ENCODE assay signal across 15 mouse cellular contexts in genomic region chr10:59778137-59778710, GRCm38 (mm10).
DNase-seq lines count a peak whose midpoint lies in the region; ATAC-seq lines count a peak whose summit lies in the region.
"Had no signal": no experiment of that assay in that cellular context is flagged by ENCODE, and none has a peak within 500 bp of the region (broad histone marks: within the 10 kb centered on the region; RNA-seq: fewer than 3 reads in every experiment).

No protein-coding gene starts in this region.

- no peak for ATAC-seq in forebrain, embryonic 14.5 days

- DNase-seq in left cerebral cortex, postnatal 25 days (ENCODE audit: low spot score in 2 of 2): peak; percentile 21
- no peak for DNase-seq in left cerebral cortex, adult 8-10 months (ENCODE audit: low spot score in 2 of 2)
- DNase-seq in right cerebral cortex, adult 18-20 months: peak; percentile 26
- DNase-seq in right cerebral cortex, postnatal 36 days (ENCODE audit: low spot score in 2 of 2): no peak
- DNase-seq in forebrain, embryonic 14.5 days (ENCODE audit: low spot score): peak; percentile 46
- DNase-seq in gastrocnemius, adult 8-10 months (ENCODE audit: low spot score in 2 of 2): no peak
- no peak for DNase-seq in cerebellum, postnatal 25 days
- DNase-seq: cerebellum, postnatal 14 days; gastrocnemius, postnatal 36 days; kidney, adult 18-20 months; kidney, postnatal 36 days; right cerebral cortex, postnatal 4 days had no signal

- no peak overlapping the region for H3K27ac ChIP-seq in forebrain, embryonic 14.5 days (ENCODE audit: low read depth, low read length)
- H3K27ac ChIP-seq: limb, embryonic 12.5 days; lung, embryonic 15.5 days had no signal

- no peak overlapping the region for H3K9ac ChIP-seq in forebrain, embryonic 14.5 days (ENCODE audit: low read length)
- H3K9ac ChIP-seq: heart, embryonic 12.5 days; limb, embryonic 12.5 days; lung, embryonic 15.5 days had no signal

- 71% methylated on average over 4 of the region's 4 CpGs for WGBS in forebrain, embryonic 14.5 days

- H3K27me3 ChIP-seq in forebrain, embryonic 14.5 days (replicated peaks; ENCODE audit: control insufficient read depth, insufficient read depth, low read length): no peaks in the 10 kb centered on the region
- H3K27me3 ChIP-seq: heart, embryonic 12.5 days; limb, embryonic 12.5 days; lung, embryonic 15.5 days had no signal

- H3K4me2 ChIP-seq in forebrain, embryonic 14.5 days (ENCODE audit: low read length): no peak overlapping the region
- H3K4me2 ChIP-seq: heart, embryonic 12.5 days; limb, embryonic 12.5 days; lung, embryonic 15.5 days had no signal

- H3K4me3 ChIP-seq in forebrain, embryonic 14.5 days (ENCODE audit: low read depth, low read length): no peak overlapping the region
- H3K4me3 ChIP-seq: heart, embryonic 12.5 days; limb, embryonic 12.5 days; lung, embryonic 15.5 days had no signal

- intact Hi-C loops in left cerebral cortex, postnatal 25 days (cut with DNase I): no loop called here

- 0 out of 2 replicates have a peak, but pooled peaks cover 3% of the 10 kb centered on the region for H3K36me3 ChIP-seq in forebrain, embryonic 14.5 days (ENCODE audit: control insufficient read depth, insufficient read depth, low read length)
- H3K36me3 ChIP-seq: heart, embryonic 12.5 days; lung, embryonic 15.5 days had no signal

- no peaks in the 10 kb centered on the region for H3K9me3 ChIP-seq in forebrain, embryonic 14.5 days (replicated peaks; ENCODE audit: control insufficient read depth, low read length)
- H3K9me3 ChIP-seq: heart, embryonic 12.5 days; limb, embryonic 12.5 days; lung, embryonic 15.5 days had no signal

- H3K4me1 ChIP-seq in forebrain, embryonic 14.5 days (ENCODE audit: control insufficient read depth, insufficient read depth, low read length): peaks cover 3% of the 10 kb centered on the region; the same call in 1 of the 2 replicates
- H3K4me1 ChIP-seq: lung, embryonic 15.5 days had no signal

Comparison
In these comparisons a context has a peak if more than half of its experiments do, and no peak if none do; other contexts are left out.
1. DNase-seq: peak in left cerebral cortex, postnatal 25 days (2 of 2), right cerebral cortex, adult 18-20 months (single experiment) and forebrain, embryonic 14.5 days (single experiment); none in left cerebral cortex, adult 8-10 months (0 of 2), right cerebral cortex, postnatal 36 days (0 of 2), gastrocnemius, adult 8-10 months (0 of 2) and cerebellum, postnatal 25 days (0 of 2).